Mouse (Mus musculus): Measurements from ENCODE around the gene Pebp1.

DNA sequence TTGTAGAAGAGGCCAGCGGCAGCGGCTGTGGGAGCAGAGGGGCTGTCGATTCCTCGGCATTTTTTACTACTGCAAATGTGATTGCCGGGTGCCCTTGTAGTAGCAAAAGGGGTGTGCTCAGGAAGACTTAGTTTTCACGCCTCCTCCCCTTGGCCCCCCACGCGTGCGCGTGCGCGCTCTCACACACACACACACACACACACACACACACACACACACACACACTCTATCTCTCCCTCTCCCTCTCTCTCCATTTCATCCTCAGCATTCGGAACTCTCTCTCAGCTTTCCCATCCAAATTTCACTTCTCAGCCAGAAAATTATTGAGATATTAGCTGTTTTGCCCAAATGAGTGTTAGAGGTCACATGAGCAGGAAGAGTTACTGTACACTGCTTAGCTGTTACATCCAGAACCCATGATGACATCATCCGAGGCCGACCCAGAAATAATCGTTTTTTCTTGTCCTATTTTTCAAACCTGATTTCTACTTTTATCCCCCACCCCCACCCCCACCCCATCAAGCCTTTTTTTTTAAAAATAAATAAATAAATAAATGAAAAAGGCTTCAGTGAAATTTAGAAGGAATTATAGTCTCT is 45.4 kb downstream of the Pebp1 start:
- TF ChIP-seq POLR2A (IDR thresholded peaks at IDR 0.05; ENCODE audit: borderline replicate concordance, extremely low read depth, insufficient read depth, insufficient read length, poor library complexity, severe bottlenecking) = no peak
- no peak for TF ChIP-seq CTCF (IDR thresholded peaks at IDR 0.05; ENCODE audit: borderline replicate concordance, extremely low read depth, insufficient read depth, insufficient read length)

All from brain, embryonic 14.5 days (tissue).